Mouse (Mus musculus): Measurements from ENCODE around the gene Gm26897.

Gm26897 gene

GRCm38 (mm10) chr5:111749599-111749998 is 15.9 kb downstream of the Gm26897 start:
- no peak for DNase-seq (ENCODE audit: low read depth, low spot score)

GRCm38 (mm10) chr5:111750092-111750491 is 16.4 kb downstream of the Gm26897 start:
- DNase-seq (ENCODE audit: low read depth, low spot score), result no peak

DNA sequence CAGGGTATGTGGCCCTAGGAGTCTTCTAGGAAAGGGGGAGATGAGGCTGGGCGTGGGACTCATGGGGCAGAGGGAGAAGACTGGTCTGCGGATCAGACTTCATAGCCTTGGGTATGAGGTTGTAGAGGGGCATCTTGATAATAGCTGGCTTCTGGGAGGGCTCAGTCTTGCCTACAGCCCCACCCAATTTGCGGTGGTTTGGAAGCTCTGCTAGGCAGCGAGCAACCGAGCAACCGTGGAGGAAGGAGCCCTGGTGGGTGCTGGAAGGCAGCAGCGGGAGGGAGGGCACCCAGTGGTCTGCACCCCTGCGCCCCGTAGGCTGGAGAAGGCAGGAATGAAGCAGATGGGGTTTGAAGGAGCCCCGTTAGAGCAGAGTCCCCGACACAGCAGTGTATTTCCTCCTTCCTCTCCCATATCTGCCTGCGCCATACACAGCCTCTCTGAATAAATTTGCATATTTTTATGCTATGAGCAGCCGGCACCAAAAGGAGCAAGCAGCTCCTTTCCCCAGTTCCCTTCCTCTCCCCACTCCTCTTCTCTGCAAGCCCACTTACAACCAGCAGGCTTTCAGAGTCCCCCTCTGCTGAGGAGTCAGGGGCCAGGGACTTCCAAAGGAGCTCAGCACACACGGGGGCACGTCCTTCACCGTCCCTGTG is 20.9 kb downstream of the Gm26897 start:
- no peak for DNase-seq (ENCODE audit: low read depth, low spot score)

DNA sequence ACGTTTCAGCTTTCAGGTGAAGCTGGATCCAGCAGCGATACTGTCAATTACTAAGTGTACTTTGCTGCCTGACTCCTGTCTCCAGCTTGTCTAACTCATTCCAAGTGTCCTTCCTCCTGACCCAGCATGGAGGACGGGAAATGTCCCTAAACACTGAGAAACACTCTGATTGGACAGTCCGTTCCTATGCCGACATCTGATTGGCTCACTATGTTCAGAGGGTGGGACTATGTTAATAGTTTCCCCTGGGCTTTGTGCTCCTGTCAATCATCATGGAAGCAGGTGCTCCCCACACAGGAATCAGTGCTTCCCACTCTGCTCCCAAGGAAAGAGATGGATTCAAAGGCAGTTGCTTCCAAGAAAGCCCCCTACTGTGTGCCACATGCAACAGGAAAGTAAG is 21.6 kb downstream of the Gm26897 start:
- no peak for DNase-seq (ENCODE audit: low read depth, low spot score)

- no peak for DNase-seq (ENCODE audit: low read depth, low spot score)
Measured at GRCm38 (mm10) chr5:111760721-111761480, 27.2 kb downstream of the Gm26897 start.

DNA sequence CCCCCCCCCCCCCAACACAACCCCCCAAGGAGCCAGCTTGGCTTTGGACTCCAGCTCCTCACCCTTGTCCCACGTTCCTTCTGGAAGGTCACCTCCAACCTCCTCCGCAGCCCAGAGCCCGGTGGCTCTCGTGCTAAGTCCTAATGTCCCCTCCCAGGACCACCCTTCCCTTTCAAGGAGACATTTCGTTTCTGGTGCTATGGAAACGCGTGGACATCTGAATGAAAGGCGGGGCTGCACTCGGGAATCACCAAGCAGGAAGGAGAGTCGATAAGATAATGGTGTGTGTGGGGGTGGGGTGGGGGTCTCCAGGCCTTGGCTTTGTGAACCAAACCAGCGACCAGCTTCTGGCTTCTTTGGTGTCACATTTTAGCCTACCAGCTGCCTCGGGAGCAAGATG is 27.9 kb downstream of the Gm26897 start:
- no peak for DNase-seq (ENCODE audit: low read depth, low spot score)

DNA sequence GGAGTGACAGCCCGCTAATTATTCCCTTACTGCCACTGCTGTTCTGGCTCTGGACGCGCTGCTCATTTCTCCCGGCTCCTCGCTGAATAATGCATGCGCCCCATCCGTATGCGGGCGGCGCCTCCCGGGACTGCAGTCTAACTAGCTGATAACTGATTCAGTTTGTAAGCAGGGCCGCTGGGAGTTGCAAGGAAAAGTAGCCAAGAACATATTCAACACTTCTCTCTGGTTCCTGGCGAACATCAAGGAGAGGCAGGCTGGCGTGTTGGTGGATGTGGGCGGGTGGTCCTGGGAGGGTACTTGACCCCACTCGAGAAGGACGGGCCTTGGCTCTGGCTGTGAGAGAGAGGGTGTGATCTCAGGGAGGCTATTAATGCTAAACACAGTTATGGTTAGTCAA is 28.4 kb downstream of the Gm26897 start:
- DNase-seq (ENCODE audit: low read depth, low spot score), result no peak

GRCm38 (mm10) chr5:111765671-111766290 is 32.1 kb downstream of the Gm26897 start:
- no peak for DNase-seq (ENCODE audit: low read depth, low spot score)

DNA sequence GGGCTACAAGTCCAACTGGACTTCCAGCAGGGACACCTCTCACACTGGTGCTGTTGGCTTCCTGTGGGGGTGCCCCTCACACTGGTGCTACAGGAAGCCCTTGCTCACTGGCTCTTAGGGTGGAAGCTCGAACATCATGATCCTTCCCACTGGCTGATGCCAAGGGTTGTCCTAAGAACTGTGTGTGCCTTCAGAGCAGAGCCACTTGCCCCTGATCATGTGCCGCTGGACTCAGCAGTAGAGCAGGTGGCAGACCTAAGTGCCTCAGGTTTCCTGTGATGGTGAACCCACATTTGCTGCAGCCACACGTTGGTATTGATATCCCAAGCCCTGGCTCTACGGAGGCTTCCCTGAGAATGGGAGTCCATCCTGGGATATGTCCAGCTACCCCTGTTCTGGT is 33.0 kb downstream of the Gm26897 start:
- no peak for DNase-seq (ENCODE audit: low read depth, low spot score)

DNA sequence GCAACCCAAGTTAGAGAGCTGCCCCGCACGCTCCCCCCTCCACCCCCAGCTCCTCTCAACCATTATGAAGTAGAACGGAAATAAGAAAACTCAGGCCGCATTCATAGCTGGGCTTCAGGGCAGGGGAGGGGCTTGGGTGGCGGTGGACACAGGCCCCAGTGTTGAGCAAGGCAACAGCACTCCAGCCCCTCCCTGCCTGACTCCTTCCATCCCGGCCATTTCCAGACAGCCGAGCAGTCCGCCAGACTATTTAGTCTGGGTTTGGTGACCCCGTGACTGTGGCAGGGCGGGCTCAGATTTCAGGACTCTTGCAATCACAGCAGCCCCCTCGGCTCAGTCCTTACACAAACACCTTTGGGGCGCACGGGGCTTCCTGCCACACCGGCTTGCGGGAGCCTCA is 36.5 kb downstream of the Gm26897 start:
- DNase-seq (ENCODE audit: low read depth, low spot score), result no peak

DNA sequence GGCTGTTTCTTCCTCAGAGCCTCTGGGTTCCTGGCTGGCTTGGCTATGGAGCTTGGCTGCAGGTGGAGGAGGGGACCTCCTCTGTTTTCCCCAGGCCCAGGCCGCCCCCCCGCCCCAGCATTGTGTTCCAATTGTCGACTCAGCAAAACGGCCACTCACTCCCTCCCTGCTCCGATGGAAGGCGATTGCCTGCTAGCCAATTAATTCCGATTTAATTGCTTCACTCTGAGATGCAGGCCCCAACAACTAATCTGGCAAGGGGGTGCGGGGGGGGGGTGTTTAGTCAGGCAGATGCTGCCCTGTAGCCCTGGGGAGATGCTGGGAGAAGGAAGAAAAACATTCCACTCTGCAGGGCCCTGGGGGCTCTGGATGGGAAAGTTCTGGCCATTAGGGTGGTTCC is 38.4 kb downstream of the Gm26897 start:
- peak; percentile 55 for DNase-seq (ENCODE audit: low read depth, low spot score)

DNA sequence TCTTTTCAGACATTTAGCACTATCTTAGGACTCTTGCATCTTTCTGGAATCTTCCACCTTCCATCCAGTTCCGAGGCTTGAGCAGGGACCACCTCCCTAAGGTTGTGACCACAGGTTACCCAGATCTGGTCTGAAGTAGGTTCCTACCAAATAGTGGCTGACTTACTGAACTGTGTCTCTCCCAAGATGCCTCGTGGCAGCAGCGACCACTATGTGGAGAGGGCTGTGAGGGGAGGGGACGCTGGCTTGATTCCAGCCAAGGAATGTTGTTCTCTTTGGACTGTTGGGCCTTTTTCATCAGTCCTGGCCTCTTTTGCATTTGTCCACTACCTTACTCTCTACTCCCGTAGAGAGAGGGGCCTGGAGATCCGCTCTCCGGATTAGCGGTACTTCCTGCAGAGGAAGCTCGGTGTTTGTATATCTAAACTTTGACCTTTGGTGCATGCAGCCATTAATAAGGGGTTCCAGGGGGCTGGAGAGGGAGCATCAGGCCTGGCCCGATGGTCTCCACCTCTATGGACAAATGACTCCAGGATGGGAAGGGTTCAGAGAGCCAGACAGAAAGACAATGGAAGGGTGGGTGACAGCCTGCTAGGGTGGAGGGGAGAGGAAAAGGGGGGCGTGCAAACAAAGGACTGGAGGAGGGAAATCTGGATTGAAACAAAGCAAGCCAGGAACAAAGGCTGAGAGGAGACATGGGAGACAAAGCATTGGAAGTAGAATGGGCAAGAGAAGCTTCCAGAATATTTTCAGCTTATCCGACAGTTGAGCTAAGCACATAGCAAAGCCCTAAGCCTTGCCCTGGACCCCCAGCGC is 39.1 kb downstream of the Gm26897 start:
- no peak for DNase-seq (ENCODE audit: low read depth, low spot score)

GRCm38 (mm10) chr5:111773407-111773733 is 39.6 kb downstream of the Gm26897 start:
- no peak for DNase-seq (ENCODE audit: low read depth, low spot score)

DNA sequence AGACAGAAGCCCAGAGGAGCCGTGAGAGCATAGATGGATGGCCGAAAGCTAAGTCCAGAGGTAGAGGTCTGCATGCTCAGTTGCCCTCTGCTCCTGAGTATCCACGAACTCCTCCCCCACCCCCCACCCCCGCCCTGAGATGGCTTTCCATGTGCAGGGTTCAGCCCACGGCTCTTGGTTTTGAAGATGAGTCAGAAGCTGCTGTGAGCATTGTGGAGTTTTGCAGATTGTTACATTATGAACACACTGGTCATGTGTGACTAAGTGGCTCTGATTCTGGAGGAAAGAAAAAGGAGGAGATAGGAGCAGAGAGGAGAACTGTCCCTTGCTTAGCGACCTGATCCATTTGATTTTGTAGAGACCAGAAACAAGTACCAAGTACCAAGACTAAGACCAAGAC is 42.5 kb downstream of the Gm26897 start:
- no peak for DNase-seq (ENCODE audit: low read depth, low spot score)

- no peak for DNase-seq (ENCODE audit: low read depth, low spot score)
Measured at GRCm38 (mm10) chr5:111778093-111778492, 44.4 kb downstream of the Gm26897 start.

DNA sequence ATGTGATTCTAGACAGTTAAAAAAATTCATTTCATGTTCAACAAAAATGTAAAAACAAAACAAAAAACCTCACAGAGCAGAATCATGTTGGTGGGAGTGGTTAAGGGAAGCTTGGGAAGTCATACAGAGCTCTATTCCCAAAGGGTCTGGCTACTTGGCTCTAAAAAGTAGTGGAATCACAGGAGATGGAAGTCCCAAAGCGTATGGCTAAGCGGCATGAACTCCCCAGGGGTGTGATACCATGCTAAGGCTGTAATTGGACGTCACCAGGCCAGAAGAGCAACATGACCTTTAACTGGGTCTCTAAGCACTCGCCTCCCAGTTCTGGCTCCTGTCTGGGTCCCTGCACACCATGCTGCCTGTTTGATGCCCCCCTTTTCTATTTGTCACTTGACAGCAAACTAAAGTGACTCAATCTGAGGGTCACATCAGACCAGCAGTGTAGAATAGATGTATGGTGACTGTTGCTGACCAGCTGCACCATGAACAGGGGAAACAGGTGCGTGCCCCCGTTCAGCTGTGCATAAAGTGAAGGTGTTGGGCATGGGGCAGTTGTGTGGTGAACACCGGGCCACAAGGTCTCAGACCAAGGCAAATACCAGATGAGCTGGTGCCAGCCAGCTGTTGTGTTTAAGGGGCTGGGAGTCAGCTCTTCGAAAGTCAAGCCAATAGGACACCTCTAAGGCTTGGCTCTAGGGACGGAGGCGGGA is 46.2 kb downstream of the Gm26897 start:
- DNase-seq (ENCODE audit: low read depth, low spot score), result no peak

Measured in retina, postnatal 7 days (tissue).